Mouse (Mus musculus) liver, adult (tissue): ENCODE results near the gene Olfr1493-ps1.

Experiments used
- GATA4 ChIP-seq: IDR thresholded peaks from 2 replicates; pipeline ENCODE4 v1.6.1; 2014; ENCODE audit warnings: mild to moderate bottlenecking, low read length; ENCODE audit not compliant: insufficient replicate concordance

Gene Olfr1493-ps1

DNA sequence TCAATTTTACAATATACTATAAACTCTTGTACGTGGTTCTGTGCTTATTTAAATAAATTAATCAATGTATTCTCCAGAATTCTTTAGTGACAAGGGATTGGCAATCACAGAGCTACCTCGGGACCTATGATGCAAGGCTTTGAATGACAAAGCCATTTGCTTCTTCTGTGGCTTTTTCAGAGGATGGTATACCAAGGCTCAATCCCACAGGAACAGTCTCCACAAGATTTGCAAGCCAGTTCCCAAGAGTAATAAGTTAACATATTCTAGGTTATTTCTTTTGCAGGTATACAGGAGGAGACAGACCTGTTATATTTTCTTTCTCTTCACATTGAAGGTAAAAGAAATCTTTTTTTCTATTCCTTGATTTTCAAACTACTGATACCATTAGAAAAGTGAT, at the start of gene Olfr1493-ps1:
TSS of gene Olfr1493-ps1 (plus strand) at position 301 of the 400 bp plus-strand sequence.
- TF ChIP-seq GATA4 = no peak

DNA sequence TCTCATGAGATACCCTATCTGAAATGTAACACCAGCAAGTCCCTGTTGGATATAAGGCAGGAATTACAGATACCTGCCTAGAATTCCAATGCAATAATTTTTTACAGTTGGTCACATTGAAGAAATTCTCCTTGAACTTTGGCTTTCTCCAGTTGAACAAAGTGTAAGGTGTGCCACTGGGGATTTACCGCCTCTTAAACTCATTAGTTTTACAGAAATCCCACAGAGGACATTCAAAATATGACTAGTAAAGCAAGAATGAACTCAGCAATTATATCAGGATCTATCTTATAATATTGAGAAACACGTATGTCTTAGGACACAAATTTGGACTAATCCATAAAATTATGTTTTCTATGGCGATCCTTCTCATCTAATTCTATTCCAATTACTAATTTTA, 26.1 kb upstream of the Olfr1493-ps1 start, which contains the start of gene Olfr1491:
TSS of gene Olfr1491 (plus strand) at position 301 of the 400 bp plus-strand sequence.
- no peak for TF ChIP-seq GATA4

GRCm38 (mm10) chr19:13739428-13739827, 16.4 kb downstream of the Olfr1493-ps1 start, which contains the start of gene Olfr1494:
Gene Olfr1494 (plus strand): TSS chr19:13739728.
- no peak for TF ChIP-seq GATA4

DNA sequence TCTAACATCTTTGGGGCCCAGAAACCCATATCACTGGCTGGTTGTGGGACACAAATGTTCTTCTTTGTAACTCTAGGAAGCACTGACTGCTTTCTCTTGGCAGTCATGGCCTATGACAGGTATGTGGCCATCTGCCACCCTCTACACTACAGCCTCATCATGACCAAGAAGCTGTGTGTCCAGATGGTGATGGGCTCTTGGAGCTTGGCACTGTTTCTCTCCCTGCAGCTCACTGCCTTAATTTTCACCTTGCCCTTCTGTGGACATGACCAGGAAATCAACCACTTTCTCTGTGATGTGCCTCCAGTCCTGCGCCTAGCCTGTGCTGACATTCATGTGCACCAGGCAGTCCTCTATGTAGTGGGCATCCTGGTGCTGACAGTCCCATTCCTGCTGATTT, 26.3 kb downstream of the Olfr1493-ps1 start:
- no peak for TF ChIP-seq GATA4

DNA sequence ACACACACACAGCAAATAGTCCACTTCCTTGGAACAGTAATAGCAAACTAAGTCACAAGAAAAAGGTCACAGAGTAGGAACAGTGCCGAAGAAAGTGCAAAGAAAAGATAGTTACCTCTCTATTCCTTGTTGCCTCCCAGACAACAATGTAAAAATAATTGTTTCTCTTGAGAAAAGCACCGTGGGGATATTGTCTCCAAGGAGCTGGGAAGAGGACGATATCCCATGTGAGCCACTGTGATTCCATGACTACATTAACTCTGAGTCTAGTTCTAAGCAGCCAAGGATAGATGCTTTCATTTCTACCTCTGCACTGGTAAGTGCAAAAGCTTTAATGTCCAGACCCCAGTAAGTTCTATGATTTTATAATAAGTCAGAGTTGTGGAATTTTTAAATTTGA, 41.2 kb downstream of the Olfr1493-ps1 start, which contains the start of gene Olfr1495:
TSS of gene Olfr1495 (plus strand) at position 301 of the 400 bp plus-strand sequence.
- TF ChIP-seq GATA4 = no peak

DNA sequence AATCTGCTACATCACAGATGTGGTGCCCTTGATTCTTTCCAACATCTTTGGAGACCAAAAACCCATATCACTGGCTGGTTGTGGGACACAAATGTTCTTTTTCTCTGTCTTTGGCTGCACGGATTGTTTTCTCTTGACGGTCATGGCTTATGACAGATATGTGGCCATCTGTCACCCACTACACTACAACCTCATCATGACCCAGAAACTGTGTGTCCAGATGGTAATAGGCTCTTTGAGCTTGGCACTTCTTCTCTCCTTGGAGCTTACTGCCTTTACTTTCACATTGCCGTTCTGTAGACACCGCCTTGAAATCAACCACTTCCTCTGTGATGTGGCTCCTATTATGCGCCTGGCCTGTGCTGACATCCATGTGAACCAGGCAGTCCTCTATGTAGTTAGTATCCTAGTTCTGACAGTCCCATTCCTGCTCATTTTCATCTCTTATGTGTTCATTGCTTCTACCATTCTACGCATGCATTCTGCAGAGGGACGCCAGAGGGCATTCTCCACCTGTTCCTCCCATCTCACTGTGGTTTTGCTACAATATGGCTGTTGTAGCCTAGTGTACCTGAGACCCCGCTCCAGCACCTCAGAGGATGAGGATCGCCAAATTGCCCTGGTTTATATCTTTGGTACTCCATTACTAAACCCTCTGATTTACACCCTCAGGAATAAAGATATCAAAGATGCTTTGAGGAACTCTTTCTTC, 45.6 kb downstream of the Olfr1493-ps1 start:
- no peak for TF ChIP-seq GATA4

DNA sequence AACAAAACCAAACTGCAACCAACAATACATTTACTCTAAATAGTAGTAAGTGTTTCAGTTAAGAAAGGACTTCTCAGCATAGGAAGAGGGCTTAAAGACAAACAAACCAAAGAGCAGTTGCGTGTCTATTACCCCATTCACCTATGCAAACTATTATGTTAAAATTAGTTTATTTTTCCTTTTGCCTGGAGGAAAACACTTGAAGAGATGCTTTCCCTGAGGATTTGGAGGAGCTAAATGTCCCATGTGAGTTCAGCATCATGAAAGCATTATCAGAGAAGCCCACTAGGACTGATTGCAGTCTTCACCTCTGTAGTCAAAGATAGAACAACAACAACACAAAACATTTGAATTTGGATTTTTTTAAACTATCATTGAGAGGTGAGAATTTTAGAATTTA, 54.5 kb downstream of the Olfr1493-ps1 start, which contains the start of gene Olfr1496:
TSS of gene Olfr1496 (plus strand) at position 301 of the 400 bp plus-strand sequence.
- no peak for TF ChIP-seq GATA4
